Mouse (Mus musculus): ENCODE measurements at regions not wholly inside any gene's neighbourhood (a gene's known extent, or its start where the extent isn't known, plus 50 kb on each side); places are given as distances from the start of the nearest gene placed in this dataset.

DNA sequence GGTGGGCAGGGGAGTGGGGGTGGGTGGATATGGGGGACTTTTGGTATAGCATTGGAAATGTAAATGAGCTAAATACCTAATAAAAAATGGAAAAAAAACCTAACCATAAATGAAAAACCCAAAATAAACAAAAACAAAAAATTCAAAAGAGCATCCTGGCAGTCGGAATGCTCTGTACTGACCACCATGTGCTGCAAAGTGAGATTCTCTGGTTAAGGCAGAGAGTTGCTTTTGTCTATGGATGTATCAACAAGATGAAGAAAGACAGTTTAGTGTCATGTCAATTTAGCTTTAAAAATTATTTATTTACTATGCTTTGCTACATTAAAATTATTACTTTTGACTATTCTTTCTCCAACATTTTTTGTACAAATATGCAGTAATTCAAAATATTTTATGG, 88.5 kb downstream of the E330014E10Rik start:
- no peak for DNase-seq

DNA sequence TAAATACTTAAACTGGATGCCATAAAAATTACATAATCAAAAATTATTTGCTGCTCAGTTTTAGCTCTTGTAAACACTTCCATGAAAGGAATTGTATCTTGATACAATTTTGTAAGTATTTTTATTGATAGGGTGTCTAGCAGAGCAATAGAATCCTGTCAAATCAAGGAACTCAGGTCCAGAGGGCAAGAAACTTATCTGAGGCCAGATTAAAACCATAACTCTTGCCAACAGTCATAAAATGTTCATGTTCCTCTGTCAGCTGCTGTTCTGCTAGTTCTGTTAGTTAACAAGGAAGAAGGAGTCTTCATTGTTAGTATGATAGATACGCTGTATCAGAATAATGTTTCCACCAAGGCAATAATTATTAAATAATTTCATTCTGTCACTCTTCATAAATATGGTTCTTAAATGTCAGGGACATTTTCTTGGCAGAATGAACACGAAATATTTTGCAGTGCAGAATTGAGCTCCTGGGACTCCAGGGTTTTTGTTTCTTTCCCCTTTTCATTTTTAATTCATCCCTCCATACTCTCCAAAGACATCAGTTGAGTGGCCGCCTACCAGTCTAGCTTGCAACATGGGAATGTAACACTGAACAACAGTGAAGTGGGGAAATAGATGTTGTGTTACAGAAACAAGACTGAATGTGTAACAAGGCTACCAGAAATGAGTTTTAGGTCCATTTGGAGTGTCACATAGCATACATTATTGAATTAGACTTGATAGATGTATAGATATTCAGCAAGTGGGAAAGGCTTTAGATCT, 89.1 kb downstream of the E330014E10Rik start:
- no peak for DNase-seq

- no peak for DNase-seq
Measured at GRCm38 (mm10) chr5:95865516-95865915, 89.7 kb downstream of the E330014E10Rik start.

- no peak for DNase-seq
Measured at GRCm38 (mm10) chr5:95866848-95867495, 89.8 kb upstream of the Cxcl13 start.

- DNase-seq = no peak
Measured at GRCm38 (mm10) chr5:95870336-95870845, 86.4 kb upstream of the Cxcl13 start.

- DNase-seq = no peak
Measured at GRCm38 (mm10) chr5:95874969-95875368, 81.8 kb upstream of the Cxcl13 start.

DNA sequence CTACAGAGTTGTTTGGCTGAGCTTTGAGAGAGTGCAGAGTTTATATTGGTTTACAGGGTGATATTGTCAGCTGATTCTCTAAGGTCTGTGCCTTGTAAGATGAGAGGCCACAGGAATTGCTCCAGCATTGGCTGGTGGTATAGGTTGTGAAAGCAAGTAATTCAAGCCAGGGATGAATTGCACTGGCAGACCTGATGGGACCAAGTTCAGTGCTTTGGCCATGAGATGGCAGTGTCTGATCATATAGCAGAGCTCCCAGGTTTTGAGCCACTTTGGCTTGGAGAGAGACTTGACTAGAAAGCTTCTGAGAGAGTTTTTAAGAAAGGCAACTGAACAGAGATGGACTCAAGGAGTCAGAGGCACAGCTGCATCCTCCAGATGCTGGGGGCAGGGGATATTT, 75.8 kb upstream of the Cxcl13 start:
- DNase-seq = peak; percentile 63

Data from adrenal gland, postnatal 14 days (tissue).